In genomic region chr8:95487800-95488697, GRCm38 (mm10) we compare ENCODE assay signal across 8 mouse cellular contexts. TPM values are rescaled to one million over a fixed set of nuclear protein-coding genes. Genes with fewer than 3 reads are reported as not detected.
DNase-seq lines count a peak whose midpoint lies in the region; ATAC-seq and TF ChIP-seq lines count a peak whose summit lies in the region.

No protein-coding gene starts in this region.

- H3K27ac ChIP-seq in cortical plate, adult 2 months (ENCODE audit: insufficient read depth, low read length) = peak overlapping the region; percentile 72; the same call in 1 of the 2 replicates
- peak overlapping the region; percentile 67 for H3K27ac ChIP-seq in liver, embryonic 13.5 days

- peaks cover 55% of the 10 kb centered on the region for H3K79me2 ChIP-seq in C2C12 (ENCODE audit: control insufficient read depth, insufficient read depth)

- H3K36me3 ChIP-seq in C2C12 (ENCODE audit: control insufficient read depth, insufficient read depth) = peaks cover 45% of the 10 kb centered on the region
- H3K36me3 ChIP-seq in liver, embryonic 13.5 days = peaks cover 32% of the 10 kb centered on the region

- peak overlapping the region; percentile 66 for H3K4me3 ChIP-seq in C2C12 (ENCODE audit: insufficient read depth, poor library complexity, severe bottlenecking)
- H3K4me3 ChIP-seq in cortical plate, adult 2 months (ENCODE audit: insufficient read depth, low read length) = peak overlapping the region; percentile 17
- H3K4me3 ChIP-seq in liver, embryonic 13.5 days (replicated peaks) = peak overlapping the region; percentile 95

- DNase-seq in cerebellum, postnatal 25 days = no peak
- peak; percentile 7 to 12 for DNase-seq in heart, postnatal 14 days
- peak; percentile 3 for DNase-seq in liver, embryonic 13.5 days
- DNase-seq in retina, embryonic 14.5 days (ENCODE audit: low spot score) = peak; percentile 12
- no peak for DNase-seq in left cerebral cortex, adult 18-20 months (ENCODE audit: low spot score in 2 of 2)

- H3K4me1 ChIP-seq in cortical plate, adult 2 months (ENCODE audit: control insufficient read depth, insufficient read depth, low read length) = peaks cover 5% of the 10 kb centered on the region
- peaks cover 22% of the 10 kb centered on the region for H3K4me1 ChIP-seq in liver, embryonic 13.5 days (replicated peaks)

- H3K4me2 ChIP-seq in liver, embryonic 13.5 days = peak overlapping the region; percentile 90

- no peaks in the 10 kb centered on the region for H3K9me3 ChIP-seq in liver, embryonic 13.5 days (replicated peaks)

- no peak for TF ChIP-seq POLR2A in cortical plate, adult 2 months (IDR thresholded peaks at IDR 0.05; ENCODE audit: extremely low read depth, insufficient read depth, low read length)

- no peak for TF ChIP-seq CTCF in C2C12 (IDR thresholded peaks at IDR 0.05; ENCODE audit: control insufficient read depth, insufficient read depth, insufficient read length)
- TF ChIP-seq CTCF in cortical plate, adult 2 months (IDR thresholded peaks at IDR 0.05; ENCODE audit: extremely low read depth, insufficient read depth, low read length) = no peak

- peak overlapping the region; percentile 88 for H3ac ChIP-seq in C2C12 (ENCODE audit: control insufficient read depth, insufficient read length, low read depth)

- peaks cover 3% of the 10 kb centered on the region for H3K27me3 ChIP-seq in C2C12 (ENCODE audit: control insufficient read depth, insufficient read depth, insufficient read length)
- peaks cover 7% of the 10 kb centered on the region; the same call in 1 of the 2 replicates for H3K27me3 ChIP-seq in liver, embryonic 13.5 days

- intact Hi-C loops in heart, postnatal 14 days (cut with DNase I) = loop anchor here (2.0 kb wide), 1 partner anchor 53 kb away; the partner anchor contains the start of gene Cfap20

- 1% methylated on average over 53 of the region's 95 CpGs for WGBS in liver, embryonic 13.5 days (ENCODE audit: insufficient replicate concordance)

- ATAC-seq in cerebellum, adult (ENCODE audit: insufficient number of reproducible peaks, low FRiP score, low TSS enrichment) = peak; percentile 45; the same call in 1 of the 2 replicates
- ATAC-seq in liver, embryonic 13.5 days (ENCODE audit: low read depth) = peak; percentile 63

- peaks cover 37% of the 10 kb centered on the region for H3K79me3 ChIP-seq in C2C12 (ENCODE audit: low read depth)

- peak overlapping the region; percentile 94 for H3K9ac ChIP-seq in liver, embryonic 13.5 days

TF ChIP-seq in C2C12, 6 proteins besides CTCF, POLR2A, EP300 and RAD21:
- TF ChIP-seq USF1 (IDR thresholded peaks at IDR 0.05; ENCODE audit: low read depth) = no peak
- TF ChIP-seq FOSL1 (IDR thresholded peaks at IDR 0.05; ENCODE audit: insufficient read depth, low read length, poor library complexity, severe bottlenecking) = no peak
- TF ChIP-seq CEBPB (IDR thresholded peaks at IDR 0.05; ENCODE audit: low read depth) = no peak
- no peak for TF ChIP-seq MYOD1 (IDR thresholded peaks at IDR 0.05; ENCODE audit: control insufficient read depth, insufficient read length, low read depth)
TF ChIP-seq in C2C12: peak in this region for 0.

RNA-seq across cellular contexts. Expression of gene Csnk2a2, which starts 1.8 kb away (rescaled TPM):
- 61.0 TPM for polyA plus RNA-seq in C2C12 (2012; fragmentation: generic; extraction: Trizol)
- polyA plus RNA-seq in cortical plate, adult 2 months (2012; rRNA removed) = 51.3 and 56.8 TPM in 2 replicates
- total RNA-seq in heart, postnatal 14 days (2021) = 10 to 100 TPM; 32.8 to 35.0 TPM
- 4.9 and 6.2 TPM in 2 replicates for polyA plus RNA-seq in liver, embryonic 13.5 days (2015; fragmentation: Nextera tagmentation; extraction: Ambion mirVana)
- total RNA-seq in left cerebral cortex, adult 18-20 months (2021) = 10 to 100 TPM; 81.8 to 92.0 TPM

RNA-seq across cellular contexts. Expression of gene Ccdc113, which starts 45.8 kb away (rescaled TPM):
- polyA plus RNA-seq in C2C12 (2012; fragmentation: generic; extraction: Trizol) = not detected
- 3.6 TPM in 2 replicates for polyA plus RNA-seq in cortical plate, adult 2 months (2012; rRNA removed)
- total RNA-seq in heart, postnatal 14 days (2021) = not detected
- polyA plus RNA-seq in liver, embryonic 13.5 days (2015; fragmentation: Nextera tagmentation; extraction: Ambion mirVana) = not detected in 2 replicates
- 1 to 10 TPM; 3.3 to 3.4 TPM for total RNA-seq in left cerebral cortex, adult 18-20 months (2021)

RNA-seq across cellular contexts. Expression of gene Cfap20, which starts 53.4 kb away (rescaled TPM):
- 45.0 TPM for polyA plus RNA-seq in C2C12 (2012; fragmentation: generic; extraction: Trizol)
- polyA plus RNA-seq in cortical plate, adult 2 months (2012; rRNA removed) = 86.3 and 90.4 TPM in 2 replicates
- 10 to 100 TPM; 32.9 to 38.7 TPM for total RNA-seq in heart, postnatal 14 days (2021)
- polyA plus RNA-seq in liver, embryonic 13.5 days (2015; fragmentation: Nextera tagmentation; extraction: Ambion mirVana) = 41.2 TPM in 2 replicates
- total RNA-seq in left cerebral cortex, adult 18-20 months (2021) = 10 to 100 TPM; 58.8 to 60.7 TPM

Comparison
In these comparisons a context has a peak if more than half of its experiments do, and no peak if none do; other contexts are left out.
1. DNase-seq: peak in heart, postnatal 14 days (2 of 2), liver, embryonic 13.5 days (single experiment) and retina, embryonic 14.5 days (single experiment); none in cerebellum, postnatal 25 days (0 of 2) and left cerebral cortex, adult 18-20 months (0 of 2).
2. H3K4me3 ChIP-seq: peak in every context shown above with its lines; median percentile 95 in liver, embryonic 13.5 days; 66 in C2C12; 17 in cortical plate, adult 2 months.